ENCODE assay signal across 8 mouse cellular contexts in genomic region chr3:106496045-106496721, GRCm38 (mm10). TPM values are rescaled to one million over a fixed set of nuclear protein-coding genes. Genes with fewer than 3 reads are reported as not detected.
A peak's percentile ranks its signal among the peaks of the same experiment; 100 is the strongest.
DNase-seq lines count a peak whose midpoint lies in the region; ATAC-seq lines count a peak whose summit lies in the region.

No protein-coding gene starts in this region.

- peak; percentile 38; the same call in 1 of the 2 replicates for ATAC-seq in heart, embryonic 15.5 days (replicated peaks; ENCODE audit: insufficient number of reproducible peaks, insufficient read depth, low FRiP score, low read depth)
- ATAC-seq in megakaryocyte-erythroid progenitor cell, adult 5-6 weeks (replicated peaks; ENCODE audit: low FRiP score, low TSS enrichment, poor library complexity, severe bottlenecking): peak; percentile 74

- H3K4me2 ChIP-seq in heart, embryonic 15.5 days: no peak overlapping the region

- WGBS in heart, embryonic 15.5 days: 47% methylated on average over 4 of the region's 4 CpGs

- intact Hi-C loops in left cerebral cortex, postnatal 25 days (cut with DNase I): no loop called here

- H3K4me3 ChIP-seq in heart, embryonic 15.5 days: no peak overlapping the region

- peaks cover 19% of the 10 kb centered on the region for H3K4me1 ChIP-seq in heart, embryonic 15.5 days (replicated peaks)

- DNase-seq in heart, postnatal 4 days: no peak
- peak; percentile 61 for DNase-seq in brain, adult 2 months (ENCODE audit: low read depth, low spot score)
- peak; percentile 17 to 68 for DNase-seq in left cerebral cortex, postnatal 25 days (ENCODE audit: low spot score in 2 of 2)
- no peak for DNase-seq in layer of hippocampus, postnatal 10 days (ENCODE audit: low spot score in 2 of 2)
- DNase-seq in retina, postnatal 1 day: no peak
- no peak for DNase-seq in urinary bladder, adult 18-20 months (ENCODE audit: low spot score in 2 of 2)

- no peak overlapping the region for H3K9ac ChIP-seq in heart, embryonic 15.5 days

- H3K27ac ChIP-seq in heart, embryonic 15.5 days: peak overlapping the region; percentile 56

- H3K27me3 ChIP-seq in heart, embryonic 15.5 days: no peaks in the 10 kb centered on the region

- H3K36me3 ChIP-seq in heart, embryonic 15.5 days: no peaks in the 10 kb centered on the region

- H3K9me3 ChIP-seq in heart, embryonic 15.5 days (replicated peaks): no peaks in the 10 kb centered on the region

RNA-seq across cellular contexts. Expression of gene Dennd2d, which starts 14.0 kb away (rescaled TPM):
- polyA plus RNA-seq in heart, embryonic 15.5 days (2015; fragmentation: Nextera tagmentation; extraction: Ambion mirVana): 1.4 and 6.7 TPM in 2 replicates
- total RNA-seq in heart, postnatal 4 days (2021): under 1 TPM; 0.62 to 0.65 TPM
- total RNA-seq in left cerebral cortex, postnatal 25 days (2021): under 1 TPM in 1 of 2 experiments, not detected in 1; 0.44 TPM
- total RNA-seq in megakaryocyte-erythroid progenitor cell, adult 5-6 weeks (2014; fragmentation: Nextera tagmentation): 13.9 and 15.1 TPM in 2 replicates
- 4.7 and 13.1 TPM in 2 replicates for total RNA-seq in megakaryocyte-erythroid progenitor cell, adult 5-6 weeks (2017)
- under 1 TPM; 0.27 to 0.46 TPM for total RNA-seq in layer of hippocampus, postnatal 10 days (2021)

RNA-seq across cellular contexts. Expression of gene Dram2, which starts 51.4 kb away (rescaled TPM):
- polyA plus RNA-seq in heart, embryonic 15.5 days (2015; fragmentation: Nextera tagmentation; extraction: Ambion mirVana): 60.0 and 70.3 TPM in 2 replicates
- 10 to 100 TPM; 64.3 to 71.8 TPM for total RNA-seq in heart, postnatal 4 days (2021)
- total RNA-seq in left cerebral cortex, postnatal 25 days (2021): 10 to 100 TPM; 35.7 to 37.3 TPM
- 19.7 and 38.4 TPM in 2 replicates for total RNA-seq in megakaryocyte-erythroid progenitor cell, adult 5-6 weeks (2014; fragmentation: Nextera tagmentation)
- total RNA-seq in megakaryocyte-erythroid progenitor cell, adult 5-6 weeks (2017): 24.7 and 41.6 TPM in 2 replicates
- 10 to 100 TPM; 44.5 to 48.5 TPM for total RNA-seq in layer of hippocampus, postnatal 10 days (2021)

RNA-seq across cellular contexts. Expression of gene Cept1, which starts 51.4 kb away (rescaled TPM):
- polyA plus RNA-seq in heart, embryonic 15.5 days (2015; fragmentation: Nextera tagmentation; extraction: Ambion mirVana): 29.0 and 32.9 TPM in 2 replicates
- 10 to 100 TPM; 17.0 to 17.1 TPM for total RNA-seq in heart, postnatal 4 days (2021)
- total RNA-seq in left cerebral cortex, postnatal 25 days (2021): 10 to 100 TPM; 44.8 to 49.4 TPM
- 18.1 and 28.3 TPM in 2 replicates for total RNA-seq in megakaryocyte-erythroid progenitor cell, adult 5-6 weeks (2014; fragmentation: Nextera tagmentation)
- 42.5 and 49.3 TPM in 2 replicates for total RNA-seq in megakaryocyte-erythroid progenitor cell, adult 5-6 weeks (2017)
- total RNA-seq in layer of hippocampus, postnatal 10 days (2021): 10 to 100 TPM; 35.8 to 38.8 TPM

Comparison
In these comparisons a context has a peak if more than half of its experiments do, and no peak if none do; other contexts are left out.
1. DNase-seq: peak in brain, adult 2 months (single experiment) and left cerebral cortex, postnatal 25 days (2 of 2); none in heart, postnatal 4 days (single experiment), layer of hippocampus, postnatal 10 days (0 of 2), retina, postnatal 1 day (single experiment) and urinary bladder, adult 18-20 months (0 of 2).